ENCODE assay signal across 10 mouse cellular contexts in genomic region chr13:40890595-40890994, GRCm38 (mm10). TPM values are rescaled to one million over a fixed set of nuclear protein-coding genes. Genes with fewer than 3 reads are reported as not detected.
DNase-seq lines count a peak whose midpoint lies in the region; ATAC-seq lines count a peak whose summit lies in the region.
"Had no signal": no experiment of that assay in that cellular context is flagged by ENCODE, and none has a peak within 500 bp of the region (broad histone marks: within the 10 kb centered on the region; RNA-seq: fewer than 3 reads in every experiment).

No protein-coding gene starts in this region.

- WGBS in forebrain, embryonic 12.5 days = 61% methylated on average over 5 of the region's 5 CpGs
- WGBS in forebrain, embryonic 10.5 days = 92% methylated on average over 5 of the region's 5 CpGs

- no peak for DNase-seq in forebrain, embryonic 10.5 days (ENCODE audit: extremely low spot score, low spot score)
- peak; percentile 45 for DNase-seq in layer of hippocampus, adult 11-12 months (ENCODE audit: low spot score)
- DNase-seq in layer of hippocampus, adult 9-10 months (ENCODE audit: low spot score) = no peak
- peak; percentile 47 for DNase-seq in brain, adult 2 months (ENCODE audit: low read depth, low spot score)
- peak; percentile 28 to 74 for DNase-seq in layer of hippocampus, postnatal 14 days (ENCODE audit: low spot score in 2 of 2)
- DNase-seq in ovary, postnatal 36 days (ENCODE audit: low spot score) = no peak
- DNase-seq: right cerebral cortex, postnatal 4 days had no signal

- H3K4me3 ChIP-seq in forebrain, embryonic 12.5 days (replicated peaks) = no peak overlapping the region
- H3K4me3 ChIP-seq in forebrain, embryonic 10.5 days = no peak overlapping the region

- H3K9ac ChIP-seq in forebrain, embryonic 12.5 days = no peak overlapping the region

- H3K36me3 ChIP-seq in forebrain, embryonic 12.5 days (replicated peaks) = no peaks in the 10 kb centered on the region
- H3K36me3 ChIP-seq in forebrain, embryonic 10.5 days (replicated peaks) = no peaks in the 10 kb centered on the region

- 0 out of 2 replicates have a peak overlapping the region, but pooled peaks have one; percentile 8 for H3K27ac ChIP-seq in forebrain, embryonic 12.5 days
- no peak overlapping the region for H3K27ac ChIP-seq in forebrain, embryonic 10.5 days

- peak overlapping the region; percentile 6; the same call in 1 of the 2 replicates for H3K4me2 ChIP-seq in forebrain, embryonic 12.5 days

- H3K27me3 ChIP-seq in forebrain, embryonic 12.5 days = peaks cover 8% of the 10 kb centered on the region
- peaks cover 14% of the 10 kb centered on the region for H3K27me3 ChIP-seq in forebrain, embryonic 10.5 days (ENCODE audit: poor library complexity, severe bottlenecking)
- H3K27me3 ChIP-seq: CH12.LX had no signal

- H3K9me3 ChIP-seq in forebrain, embryonic 12.5 days = no peaks in the 10 kb centered on the region
- no peaks in the 10 kb centered on the region for H3K9me3 ChIP-seq in forebrain, embryonic 10.5 days

- ATAC-seq in forebrain, embryonic 12.5 days (ENCODE audit: low FRiP score) = no peak
- no peak for ATAC-seq in granulocyte monocyte progenitor cell, adult 5-6 weeks (replicated peaks; ENCODE audit: poor library complexity, severe bottlenecking)

- H3K4me1 ChIP-seq in forebrain, embryonic 12.5 days = peaks cover 22% of the 10 kb centered on the region
- peaks cover 29% of the 10 kb centered on the region for H3K4me1 ChIP-seq in forebrain, embryonic 10.5 days

RNA-seq across cellular contexts. Expression of gene Gcnt2, which starts 31.0 kb away (rescaled TPM):
- 3.6 and 4.4 TPM in 2 replicates for polyA plus RNA-seq in forebrain, embryonic 12.5 days (2016; fragmentation: Nextera tagmentation; extraction: Ambion mirVana)
- 2.2 and 3.0 TPM in 2 replicates for polyA plus RNA-seq in forebrain, embryonic 10.5 days (2016; fragmentation: Nextera tagmentation; extraction: Ambion mirVana)
- total RNA-seq in layer of hippocampus, postnatal 14 days (2021) = 10 to 100 TPM; 13.9 to 14.1 TPM
- total RNA-seq in granulocyte monocyte progenitor cell, adult 5-6 weeks (2014; fragmentation: Nextera tagmentation) = 14.8 and 36.7 TPM in 2 replicates
- 8.4 and 8.9 TPM in 2 replicates for total RNA-seq in granulocyte monocyte progenitor cell, adult 5-6 weeks (2017)
- total RNA-seq: CH12.LX had no signal

Comparison
In these comparisons a context has a peak if more than half of its experiments do, and no peak if none do; other contexts are left out.
1. DNase-seq: peak in layer of hippocampus, adult 11-12 months (single experiment), brain, adult 2 months (single experiment) and layer of hippocampus, postnatal 14 days (2 of 2); none in forebrain, embryonic 10.5 days (single experiment), layer of hippocampus, adult 9-10 months (single experiment) and ovary, postnatal 36 days (single experiment).